Mouse (Mus musculus) MEL (cell line): ENCODE data around the gene Olfr56. TPM values are rescaled to one million over a fixed set of nuclear protein-coding genes. Genes with fewer than 3 reads are reported as not detected.
"Not testable (repeated sequence)": the region's sequence is repeated elsewhere in the genome, so short reads cannot be mapped to it uniquely, and the experiment has no call there.

Source experiments
- DNase-seq: peaks from one replicate; pipeline ENCODE4 v3.0.0; 2011; ENCODE audit warnings: low read depth, low spot score
- H3K27ac ChIP-seq: 2 replicates; pipeline ENCODE4 v1.5.1; 2012; ENCODE audit warnings: low read depth, mild to moderate bottlenecking, control low read depth, low read length, moderate library complexity; ENCODE audit not compliant: control insufficient read depth
- H3K27me3 ChIP-seq, 2 experiments: fragments of 150-350 bp in 1 of 2; sonication (generic) in 1 of 2; 2 replicates each; pipeline ENCODE4 v1.6.1; 2012; ENCODE audit warnings: low read length in 2 of 2, mild to moderate bottlenecking in 2 of 2, improper control_type of control experiment in 1 of 2, moderate library complexity in 1 of 2; ENCODE audit not compliant: insufficient read depth in 2 of 2, control insufficient read depth in 1 of 2
- H3K36me3 ChIP-seq, 2 experiments: 2 replicates each; pipeline ENCODE4 v1.6.1; 2012 to 2014; ENCODE audit warnings: low read length in 2 of 2, improper control_type of control experiment in 1 of 2, inconsistent platforms in 1 of 2, mild to moderate bottlenecking in 1 of 2; ENCODE audit not compliant: insufficient read depth in 2 of 2, control insufficient read depth in 1 of 2
- H3K4me1 ChIP-seq, 2 experiments: fragments of 150-350 bp in 1 of 2; sonication (generic) in 1 of 2; 2 replicates each; pipeline ENCODE4 v1.6.1; 2012; ENCODE audit warnings: low read length in 2 of 2, improper control_type of control experiment in 1 of 2, mild to moderate bottlenecking in 1 of 2; ENCODE audit not compliant: insufficient read depth in 2 of 2, control insufficient read depth in 1 of 2
- H3K4me3 ChIP-seq, 2 experiments: fragments of 150-350 bp in 1 of 2; sonication (generic) in 1 of 2; 2 replicates each; pipeline ENCODE4 v1.5.1; 2012; ENCODE audit warnings: low read depth in 2 of 2, low read length in 2 of 2, mild to moderate bottlenecking in 2 of 2, moderate library complexity in 2 of 2, control low read depth in 1 of 2, improper control_type of control experiment in 1 of 2; ENCODE audit not compliant: control insufficient read depth in 1 of 2, insufficient read depth in 1 of 2
- H3K79me2 ChIP-seq: 2 replicates; pipeline ENCODE4 v1.6.1; 2012; ENCODE audit warnings: mild to moderate bottlenecking, low read length, moderate library complexity; ENCODE audit not compliant: control insufficient read depth, poor library complexity, insufficient read depth
- H3K9ac ChIP-seq: 2 replicates; pipeline ENCODE4 v1.6.1; 2012; ENCODE audit warnings: low read depth, mild to moderate bottlenecking, control low read depth, low read length, moderate library complexity; ENCODE audit not compliant: control insufficient read depth, poor library complexity, severe bottlenecking
- H3K9me3 ChIP-seq: fragments of 150-350 bp; sonication (generic); replicated peaks from 2 replicates; pipeline ENCODE4 v1.6.1; 2012; ENCODE audit warnings: mild to moderate bottlenecking, low read length, improper control_type of control experiment, moderate library complexity; ENCODE audit not compliant: insufficient read depth
- BHLHE40 ChIP-seq: IDR thresholded peaks from 2 replicates; pipeline ENCODE4 v1.6.1; 2012; ENCODE audit warnings: low read depth, mild to moderate bottlenecking, inconsistent platforms, low read length, improper control_type of control experiment, borderline replicate concordance
- CHD1 ChIP-seq: IDR thresholded peaks from 2 replicates; pipeline ENCODE4 v1.6.1; 2012; ENCODE audit warnings: low read depth, mild to moderate bottlenecking, inconsistent platforms, low read length, improper control_type of control experiment
- CTCF ChIP-seq, 3 experiments: IDR thresholded peaks in 2 of 3; conservative IDR thresholded peaks in 1 of 3; 2 replicates each; pipeline ENCODE4 v1.5.1; 2011 to 2012; ENCODE audit warnings: low read length in 3 of 3, low read depth in 2 of 3, mild to moderate bottlenecking in 2 of 3, improper control_type of control experiment in 1 of 3, inconsistent platforms in 1 of 3, mixed read lengths in 1 of 3, moderate library complexity in 1 of 3; ENCODE audit not compliant: control insufficient read depth in 1 of 3, insufficient read depth in 1 of 3, poor library complexity in 1 of 3, severe bottlenecking in 1 of 3
- ELF1 ChIP-seq: IDR thresholded peaks from 2 replicates; pipeline ENCODE4 v1.6.1; 2014; ENCODE audit warnings: low read depth, mild to moderate bottlenecking, inconsistent platforms, low read length, improper control_type of control experiment, moderate library complexity
- GABPA ChIP-seq: IDR thresholded peaks from 2 replicates; pipeline ENCODE4 v1.6.1; 2012; ENCODE audit warnings: low read depth, mild to moderate bottlenecking, inconsistent platforms, low read length, improper control_type of control experiment, moderate library complexity
- GATA1 ChIP-seq: IDR thresholded peaks from 2 replicates; pipeline ENCODE4 v1.6.1; 2011; ENCODE audit warnings: low read depth, low read length, improper control_type of control experiment
- JUND ChIP-seq: IDR thresholded peaks from 2 replicates; pipeline ENCODE4 v1.6.1; 2011; ENCODE audit warnings: low read depth, mild to moderate bottlenecking, improper control_type of control experiment, low read length
- MAFK ChIP-seq: IDR thresholded peaks from 2 replicates; pipeline ENCODE4 v1.6.1; 2011; ENCODE audit warnings: low read depth, mild to moderate bottlenecking, low read length, improper control_type of control experiment, borderline replicate concordance
- MAX ChIP-seq: IDR thresholded peaks from 2 replicates; pipeline ENCODE4 v1.6.1; 2011; ENCODE audit warnings: low read length, improper control_type of control experiment
- MEF2A ChIP-seq: IDR thresholded peaks from 2 replicates; pipeline ENCODE4 v1.6.1; 2014; ENCODE audit warnings: low read depth, mild to moderate bottlenecking, inconsistent platforms, low read length, improper control_type of control experiment; ENCODE audit not compliant: poor library complexity, insufficient replicate concordance, severe bottlenecking; ENCODE audit errors: extremely low read depth
- MXI1 ChIP-seq: IDR thresholded peaks from 2 replicates; pipeline ENCODE4 v1.6.1; 2011; ENCODE audit warnings: mild to moderate bottlenecking, low read depth, low read length, improper control_type of control experiment
- MYC ChIP-seq: IDR thresholded peaks from 2 replicates; pipeline ENCODE4 v1.6.1; 2011; ENCODE audit warnings: low read depth, mild to moderate bottlenecking, low read length, improper control_type of control experiment, moderate library complexity
- NELFE ChIP-seq: IDR thresholded peaks from 2 replicates; pipeline ENCODE4 v1.6.1; 2011; ENCODE audit warnings: low read depth, low read length, improper control_type of control experiment
- NRF1 ChIP-seq: IDR thresholded peaks from 2 replicates; pipeline ENCODE4 v1.6.1; 2014; ENCODE audit warnings: low read depth, mild to moderate bottlenecking, inconsistent platforms, low read length, improper control_type of control experiment, moderate library complexity; ENCODE audit not compliant: poor library complexity, insufficient read depth, severe bottlenecking
- POLR2A ChIP-seq, 2 experiments: IDR thresholded peaks; 2 replicates each; pipeline ENCODE4 v1.6.1; 2011 to 2012; ENCODE audit warnings: low read length in 2 of 2, mild to moderate bottlenecking in 2 of 2, control low read depth in 1 of 2, improper control_type of control experiment in 1 of 2, low read depth in 1 of 2, moderate library complexity in 1 of 2; ENCODE audit not compliant: control insufficient read depth in 1 of 2, insufficient read depth in 1 of 2, poor library complexity in 1 of 2
- POLR2AphosphoS2 ChIP-seq: IDR thresholded peaks from 2 replicates; pipeline ENCODE4 v1.6.1; 2011; ENCODE audit warnings: low read length, improper control_type of control experiment
- POLR2AphosphoS5 ChIP-seq: IDR thresholded peaks from 2 replicates; pipeline ENCODE4 v1.6.1; 2012; ENCODE audit warnings: low read depth, borderline replicate concordance, mild to moderate bottlenecking, inconsistent platforms, low read length, moderate library complexity, mixed read lengths
- RAD21 ChIP-seq: IDR thresholded peaks from 2 replicates; pipeline ENCODE4 v1.6.1; 2011; ENCODE audit warnings: mild to moderate bottlenecking, low read depth, low read length, improper control_type of control experiment
- RCOR1 ChIP-seq: IDR thresholded peaks from 2 replicates; pipeline ENCODE4 v1.6.1; 2012; ENCODE audit warnings: low read depth, mild to moderate bottlenecking, inconsistent platforms, low read length, improper control_type of control experiment
- SIN3A ChIP-seq: IDR thresholded peaks from 2 replicates; pipeline ENCODE4 v1.6.1; 2012; ENCODE audit warnings: low read length, improper control_type of control experiment, inconsistent platforms
- SMC3 ChIP-seq: IDR thresholded peaks from 2 replicates; pipeline ENCODE4 v1.6.1; 2011; ENCODE audit warnings: low read depth, low read length, improper control_type of control experiment
- UBTF ChIP-seq: IDR thresholded peaks from 2 replicates; pipeline ENCODE4 v1.6.1; 2012; ENCODE audit warnings: low read depth, mild to moderate bottlenecking, inconsistent platforms, low read length, improper control_type of control experiment, moderate library complexity, borderline replicate concordance; ENCODE audit not compliant: insufficient read depth
- USF1 ChIP-seq: IDR thresholded peaks from 2 replicates; pipeline ENCODE4 v1.6.1; 2014; ENCODE audit warnings: low read depth, mild to moderate bottlenecking, inconsistent platforms, low read length, improper control_type of control experiment, moderate library complexity
- USF2 ChIP-seq, 2 experiments: IDR thresholded peaks; 2 replicates each; pipeline ENCODE4 v1.6.1; 2011 to 2012; ENCODE audit warnings: improper control_type of control experiment in 2 of 2, low read length in 2 of 2, borderline replicate concordance in 1 of 2, inconsistent platforms in 1 of 2, low read depth in 1 of 2, mild to moderate bottlenecking in 1 of 2; ENCODE audit not compliant: insufficient read depth in 1 of 2
- ZMIZ1 ChIP-seq: IDR thresholded peaks from 2 replicates; pipeline ENCODE4 v1.6.1; 2012; ENCODE audit warnings: low read depth, mild to moderate bottlenecking, inconsistent platforms, low read length, improper control_type of control experiment, moderate library complexity
- ZNF384 ChIP-seq: IDR thresholded peaks from 2 replicates; pipeline ENCODE4 v1.6.1; 2012; ENCODE audit warnings: low read depth, mild to moderate bottlenecking, inconsistent platforms, low read length, improper control_type of control experiment
- polyA plus RNA-seq, 2 experiments: library from polyadenylated mRNA; stranded (reverse) in 1 of 2; unstranded in 1 of 2; fragments of >175 nt in 1 of 2; fragments of >200 nt in 1 of 2; gene quantifications; 2 replicates each; pipeline versions ENCODE4 v1.2.1 to v1.2.4; 2012; ENCODE audit warnings: low replicate concordance in 2 of 2, low read depth in 1 of 2; ENCODE audit not compliant: insufficient read length in 2 of 2, insufficient read depth in 1 of 2, missing spikeins in 1 of 2
- total RNA-seq: library from RNA; depleted of rRNA; stranded (reverse); fragments of 300-350 nt; gene quantifications from 2 replicates; pipeline ENCODE4 v1.2.3, GENCODE M21; 2012

The Olfr56 gene
- total and polyA plus RNA-seq, 3 experiments = 0.58 to 0.92 TPM; not detected in 1

DNA sequence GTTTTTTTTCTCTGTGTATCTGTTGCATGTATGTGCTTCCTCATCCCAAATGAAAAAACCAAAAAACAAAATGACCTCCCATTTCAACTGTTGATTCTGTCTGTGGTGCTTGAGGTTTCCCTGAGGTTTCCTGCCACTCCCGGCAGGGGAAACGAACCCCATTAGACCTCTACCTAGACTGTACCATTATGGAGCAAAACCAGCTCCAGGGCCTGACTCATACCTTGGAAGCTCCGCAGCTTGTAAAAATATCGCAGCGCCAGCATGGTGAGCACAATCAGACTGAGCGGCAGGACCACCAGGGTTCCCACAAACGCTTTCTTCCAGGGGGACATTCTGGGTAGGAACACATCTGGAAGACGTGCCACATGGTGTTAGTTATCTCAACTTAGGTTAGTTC is 196.7 kb downstream of the Olfr56 start:
- no peak overlapping the region for H3K9ac ChIP-seq
- DNase-seq = no peak
- H3K27me3 ChIP-seq = peaks cover 6% of the 10 kb centered on the region in 2 experiments; a peak in 3 of 4 replicates
- H3K4me1 ChIP-seq = no peaks in the 10 kb centered on the region
- no peak overlapping the region for H3K4me3 ChIP-seq
- TF ChIP-seq UBTF (no peak), POLR2AphosphoS2 (no peak), MYC (no peak), ZMIZ1 (no peak), POLR2AphosphoS5 (no peak), BHLHE40 (no peak), CTCF (IDR thresholded peaks at IDR 0.05 in 2 of 3, conservative IDR thresholded peaks at IDR 0.05 in 1 of 3; ENCODE audit: control insufficient read depth in 1 of 3, insufficient read depth in 1 of 3, low read depth in 2 of 3, low read length in 3 of 3, poor library complexity in 1 of 3, severe bottlenecking in 1 of 3) (no peak), MXI1 (no peak), MEF2A (no peak), RAD21 (no peak), MAFK (no peak), SIN3A (no peak), ELF1 (no peak), CHD1 (no peak)
- TF ChIP-seq, all 39 proteins: peak for 0
- no peak overlapping the region for H3K27ac ChIP-seq
- no peaks in the 10 kb centered on the region for H3K79me2 ChIP-seq
- H3K36me3 ChIP-seq = no peaks in the 10 kb centered on the region
- H3K9me3 ChIP-seq = no peaks in the 10 kb centered on the region

DNA sequence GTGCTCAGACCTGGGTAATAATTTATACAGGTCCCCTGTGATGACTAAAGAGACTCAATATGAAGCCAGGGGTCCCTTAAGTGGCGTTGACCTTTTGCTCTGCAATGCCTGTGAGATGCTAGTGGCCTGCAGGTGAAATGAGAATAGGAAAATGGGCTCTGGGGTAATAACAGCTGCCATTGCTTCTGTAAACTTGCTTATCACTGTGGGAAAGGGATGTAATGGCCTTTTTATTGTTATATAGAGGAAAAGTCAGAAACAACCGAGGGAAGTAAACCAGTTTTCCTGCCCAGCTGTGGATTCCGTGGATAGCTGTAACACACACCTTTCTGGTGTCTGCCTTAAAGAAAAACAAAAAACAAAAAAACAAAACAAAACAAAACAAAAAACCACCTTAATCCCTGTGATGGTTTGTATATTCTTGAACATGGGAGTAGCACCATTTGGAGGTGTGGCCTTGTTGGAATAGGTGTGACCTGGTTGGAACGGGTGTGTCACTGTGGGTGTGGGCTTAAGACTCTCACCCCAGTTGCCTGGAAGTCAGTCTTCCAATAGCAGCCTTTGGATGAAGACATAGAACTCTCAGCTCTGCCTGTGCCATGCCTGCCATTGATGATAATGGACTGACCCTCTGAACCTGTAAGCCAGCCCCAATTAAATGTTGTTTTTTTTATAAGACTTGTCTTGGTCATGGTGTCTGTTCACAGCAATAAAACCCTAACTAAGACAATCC is 197.5 kb downstream of the Olfr56 start:
- not testable (repeated sequence) for H3K4me1 ChIP-seq, H3K4me3 ChIP-seq, DNase-seq

DNA sequence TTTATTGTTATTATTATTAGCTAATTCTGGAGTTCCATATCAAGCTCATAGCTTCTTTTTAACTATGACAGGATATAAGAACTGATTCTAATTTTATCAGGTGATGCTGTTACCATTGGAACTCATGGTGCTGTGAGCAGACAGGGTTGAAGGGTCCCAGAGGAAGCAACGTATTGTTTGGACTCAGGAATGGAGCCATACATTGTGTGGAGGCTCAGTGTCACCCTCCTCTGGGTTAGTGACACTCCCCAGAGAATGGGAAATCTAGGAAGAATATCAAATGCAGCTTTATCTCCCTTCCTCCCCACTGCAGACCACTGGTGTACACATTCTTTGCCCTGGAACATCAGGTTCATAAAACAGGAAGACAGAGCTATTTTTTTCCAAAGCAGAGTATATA is 204.5 kb downstream of the Olfr56 start:
- Histone ChIP-seq H3K36me3 (no peaks in the 10 kb centered on the region), H3K9me3 (no peaks in the 10 kb centered on the region), H3K9ac (no peak overlapping the region), H3K27ac (no peak overlapping the region), H3K4me1 (no peaks in the 10 kb centered on the region), H3K79me2 (no peaks in the 10 kb centered on the region), H3K27me3 (peaks cover 3 to 7% of the 10 kb centered on the region in 2 experiments), H3K4me3 (no peak overlapping the region)
- TF ChIP-seq RCOR1 = no peak
- no peak for TF ChIP-seq NRF1
- no peak for TF ChIP-seq JUND
- TF ChIP-seq USF1 = no peak
- no peak for TF ChIP-seq SMC3
- TF ChIP-seq NELFE = no peak
- no peak for TF ChIP-seq ZNF384
- TF ChIP-seq CHD1 = no peak
- no peak for TF ChIP-seq USF2 (IDR thresholded peaks at IDR 0.05; ENCODE audit: borderline replicate concordance in 1 of 2, insufficient read depth in 1 of 2, low read depth in 1 of 2, low read length in 2 of 2)
- no peak for TF ChIP-seq CTCF (IDR thresholded peaks at IDR 0.05 in 2 of 3, conservative IDR thresholded peaks at IDR 0.05 in 1 of 3; ENCODE audit: control insufficient read depth in 1 of 3, insufficient read depth in 1 of 3, low read depth in 2 of 3, low read length in 3 of 3, poor library complexity in 1 of 3, severe bottlenecking in 1 of 3)
- TF ChIP-seq GABPA = no peak
- no peak for TF ChIP-seq POLR2A (IDR thresholded peaks at IDR 0.05; ENCODE audit: control insufficient read depth in 1 of 2, insufficient read depth in 1 of 2, low read depth in 1 of 2, low read length in 2 of 2, poor library complexity in 1 of 2)
- no peak for TF ChIP-seq GATA1
- no peak for TF ChIP-seq ZMIZ1
- no peak for TF ChIP-seq MAX
- no peak for DNase-seq

More for the DNA sequence above, 197.5 kb downstream of the Olfr56 start:
- H3K9ac ChIP-seq, H3K27me3 ChIP-seq, H3K36me3 ChIP-seq, H3K9me3 ChIP-seq, H3K27ac ChIP-seq, H3K79me2 ChIP-seq: not testable (repeated sequence)
